Mouse (Mus musculus): ENCODE data around the gene Slc44a3. TPM values are rescaled to one million over a fixed set of nuclear protein-coding genes. Genes with fewer than 3 reads are reported as not detected.
"Not testable (repeated sequence)": the region's sequence is repeated elsewhere in the genome, so short reads cannot be mapped to it uniquely, and the experiment has no call there.

The Slc44a3 gene
- total RNA-seq, 2 experiments from 2014 or later: 0.30 TPM; not detected in 1

GRCm38 (mm10) chr3:121553294-121553693 lies 21.1 kb upstream of the Slc44a3 start:
- ATAC-seq (replicated peaks; ENCODE audit: poor library complexity): no peak

DNA sequence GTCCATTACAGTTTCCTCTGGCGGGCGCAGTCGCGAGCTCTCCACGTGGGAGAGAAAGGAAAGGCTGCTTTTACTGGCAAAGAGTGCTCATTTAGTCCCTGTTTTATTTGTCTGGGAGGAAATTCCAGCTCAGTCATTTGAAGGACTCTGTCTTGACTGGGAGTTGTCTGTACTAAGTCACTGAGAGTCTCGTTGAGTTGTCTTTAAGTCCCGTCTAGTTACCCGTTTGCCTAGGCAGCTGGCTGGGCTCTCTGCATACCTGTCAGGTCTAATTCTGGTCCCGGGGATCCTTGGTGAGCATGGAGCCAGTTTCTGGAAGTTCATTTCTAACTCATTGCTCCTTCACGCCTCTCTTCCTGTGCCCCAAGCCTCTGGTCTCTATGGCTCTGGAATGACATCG lies 20.5 kb upstream of the Slc44a3 start:
- no peak for ATAC-seq (replicated peaks; ENCODE audit: poor library complexity)

GRCm38 (mm10) chr3:121550370-121550769 lies 18.2 kb upstream of the Slc44a3 start:
- ATAC-seq (replicated peaks; ENCODE audit: poor library complexity): peak; percentile 53

DNA sequence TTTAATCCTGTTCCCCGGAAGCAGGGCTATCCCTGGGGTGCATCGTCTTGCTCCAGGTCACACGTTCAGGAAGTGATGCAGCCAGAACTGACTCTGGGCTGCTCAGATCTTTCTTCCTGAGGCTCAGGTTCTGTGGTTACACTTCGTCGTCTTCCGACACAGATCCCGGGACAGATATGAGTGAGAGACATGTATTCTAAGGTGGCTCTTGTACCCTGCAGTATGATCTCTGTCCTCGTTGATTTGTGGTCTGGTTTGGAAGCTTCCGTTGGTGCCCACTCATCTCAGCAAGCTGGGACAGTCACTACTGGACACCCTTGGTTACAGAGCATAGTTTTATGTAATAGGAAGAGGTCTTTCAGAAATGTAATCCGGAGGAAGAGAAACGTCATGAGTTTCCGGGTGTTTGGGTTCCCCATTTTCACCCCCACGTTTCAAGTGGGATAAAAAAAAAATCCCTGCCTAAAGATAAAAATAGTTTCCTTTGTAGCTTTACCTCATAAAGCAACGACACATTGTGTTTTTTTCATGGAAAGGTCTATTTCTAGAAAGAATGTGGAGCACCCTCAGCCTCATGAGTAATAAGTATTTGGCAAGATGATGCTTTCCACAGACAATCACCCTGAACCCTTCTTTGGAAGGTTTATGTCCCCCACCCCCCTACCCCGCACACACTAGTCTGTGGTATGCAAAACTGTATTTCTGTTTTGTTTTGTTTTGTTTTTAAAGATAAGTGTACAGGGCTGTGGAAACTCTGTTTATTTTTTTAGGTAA lies 15.8 kb upstream of the Slc44a3 start:
- peak; percentile 74 for ATAC-seq (replicated peaks; ENCODE audit: poor library complexity)

- no peak for ATAC-seq (replicated peaks; ENCODE audit: poor library complexity)
These were observed 8.4 kb upstream of the Slc44a3 start for GRCm38 (mm10) chr3:121540621-121541020.

DNA sequence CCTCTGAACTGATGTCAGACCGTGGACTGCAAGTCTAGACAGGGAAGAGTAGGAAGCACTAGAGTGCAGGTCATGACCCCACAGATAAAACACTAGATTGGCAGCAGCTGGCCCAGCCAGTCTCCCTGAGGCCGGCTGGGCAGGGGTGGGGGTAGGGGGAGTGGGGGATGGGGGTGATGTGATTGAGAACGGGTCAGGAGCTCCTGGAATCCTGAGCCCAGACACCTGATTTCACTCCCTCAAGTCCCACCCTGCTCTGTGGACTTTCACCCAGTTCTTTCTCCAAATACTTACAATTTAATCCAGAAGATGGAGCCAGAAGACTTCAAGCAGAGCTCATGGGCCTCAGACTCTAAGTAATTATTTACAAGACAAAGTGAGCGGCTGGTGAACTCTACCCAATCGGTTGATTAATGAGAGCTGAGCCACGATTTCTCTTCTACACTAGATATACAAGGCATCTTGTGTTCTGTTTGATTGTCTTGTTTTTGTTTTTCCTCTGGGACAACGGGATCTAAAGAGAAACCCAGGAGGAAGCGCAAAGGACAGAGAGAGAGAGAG lies 7.7 kb upstream of the Slc44a3 start:
- ATAC-seq (replicated peaks; ENCODE audit: poor library complexity): no peak

DNA sequence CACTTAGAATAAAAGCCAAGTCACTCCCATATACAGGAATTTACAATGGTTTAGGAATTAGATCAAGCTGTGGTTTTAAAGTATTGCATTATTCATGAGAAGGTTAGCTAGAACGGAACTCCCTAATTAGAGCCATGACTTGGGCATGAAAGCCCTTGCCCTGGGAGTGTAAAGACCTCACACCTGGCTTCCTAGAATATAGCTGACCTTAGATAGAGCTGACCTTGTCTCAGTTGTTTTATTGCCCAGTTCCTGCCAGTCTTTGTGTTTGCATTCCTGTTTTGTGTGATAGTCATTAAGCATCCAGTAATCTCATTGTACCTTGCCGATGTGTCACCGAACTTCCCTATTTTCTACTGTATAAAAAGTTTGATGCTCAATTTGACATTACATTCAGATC lies 6.6 kb upstream of the Slc44a3 start:
- not testable (repeated sequence) for ATAC-seq (replicated peaks; ENCODE audit: poor library complexity)

- ATAC-seq (replicated peaks; ENCODE audit: poor library complexity): no peak
These were observed 5.8 kb upstream of the Slc44a3 start for GRCm38 (mm10) chr3:121537996-121538395.

- ATAC-seq (replicated peaks; ENCODE audit: poor library complexity): peak; percentile 33
These were observed 4.6 kb upstream of the Slc44a3 start for GRCm38 (mm10) chr3:121536803-121537202.

DNA sequence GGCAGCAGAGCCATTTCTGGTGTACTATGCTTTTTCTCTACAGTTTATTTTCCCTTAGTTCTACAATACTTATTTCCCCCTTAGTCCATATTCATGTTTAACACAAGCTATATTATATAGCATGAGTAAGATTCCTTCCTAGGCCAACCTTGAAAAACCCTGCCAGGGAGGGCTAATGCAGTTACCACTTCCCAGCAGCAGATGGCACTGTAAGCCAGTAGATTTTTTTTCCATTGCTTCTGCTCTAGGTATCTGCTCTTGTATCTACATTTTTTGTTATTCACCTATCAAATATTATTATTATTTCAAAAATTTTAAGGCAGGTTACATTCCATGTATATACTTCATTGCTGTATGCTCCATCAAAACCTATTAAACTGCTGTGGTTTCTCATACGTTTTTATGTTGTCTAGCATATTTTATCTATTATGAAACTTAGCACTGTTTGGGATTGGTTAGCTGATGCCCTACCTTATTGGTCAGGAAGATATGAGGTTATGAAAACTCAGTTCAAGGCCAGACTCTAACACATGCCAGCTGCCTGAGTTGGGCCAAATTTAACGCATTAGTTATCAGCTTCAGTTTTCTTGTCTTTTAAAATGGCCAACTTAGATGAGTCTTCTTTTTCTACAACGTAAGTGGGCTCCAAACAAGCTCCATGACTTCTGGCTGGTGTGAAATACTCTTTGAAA lies 3.8 kb upstream of the Slc44a3 start:
- ATAC-seq (replicated peaks; ENCODE audit: poor library complexity): peak; percentile 79

GRCm38 (mm10) chr3:121531370-121532148 lies 645 bp downstream of the Slc44a3 start:
- 0 out of 2 replicates have a peak, but pooled peaks have one; percentile 12 for ATAC-seq (replicated peaks; ENCODE audit: poor library complexity)

DNA sequence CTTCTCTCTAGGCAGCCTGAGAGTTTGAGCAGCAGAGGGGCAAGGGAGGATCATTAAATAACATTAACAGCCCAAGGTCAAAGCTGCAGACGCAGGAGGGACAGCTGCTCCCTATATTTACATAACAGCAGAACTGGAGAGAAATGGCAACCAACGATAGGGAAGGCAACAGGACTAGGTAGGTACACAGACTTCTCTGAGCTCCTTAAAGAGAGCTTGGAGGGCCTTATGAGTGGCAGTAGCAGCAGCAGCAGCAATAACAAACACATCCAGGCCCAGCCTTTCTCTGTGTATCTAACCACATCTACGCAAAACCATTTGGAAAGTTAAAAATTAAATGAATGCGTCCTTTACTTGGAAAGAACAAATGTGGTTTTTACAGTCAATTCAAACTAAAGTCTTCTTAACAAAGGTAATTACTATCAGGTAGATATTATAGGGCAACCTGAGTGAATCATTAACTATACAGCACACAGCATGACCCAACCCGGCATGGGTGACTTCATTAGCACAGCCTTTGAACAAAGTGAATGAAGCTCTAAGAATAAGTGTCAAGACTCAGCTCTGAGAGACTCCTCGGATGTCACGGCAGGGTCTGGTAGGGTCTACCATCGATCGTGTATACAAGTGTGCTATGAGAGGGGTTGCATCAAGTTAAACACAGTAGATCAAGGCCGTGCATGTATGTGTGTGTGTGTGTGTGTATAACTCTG lies 1.5 kb downstream of the Slc44a3 start:
- ATAC-seq (replicated peaks; ENCODE audit: poor library complexity): no peak

- ATAC-seq (replicated peaks; ENCODE audit: poor library complexity): no peak
These were observed 5.8 kb downstream of the Slc44a3 start for GRCm38 (mm10) chr3:121526096-121527093.

- no peak for ATAC-seq (replicated peaks; ENCODE audit: poor library complexity)
These were observed 10.5 kb downstream of the Slc44a3 start for GRCm38 (mm10) chr3:121521633-121522125.

GRCm38 (mm10) chr3:121521123-121521522 lies 11.1 kb downstream of the Slc44a3 start:
- peak; percentile 74 for ATAC-seq (replicated peaks; ENCODE audit: poor library complexity)

DNA sequence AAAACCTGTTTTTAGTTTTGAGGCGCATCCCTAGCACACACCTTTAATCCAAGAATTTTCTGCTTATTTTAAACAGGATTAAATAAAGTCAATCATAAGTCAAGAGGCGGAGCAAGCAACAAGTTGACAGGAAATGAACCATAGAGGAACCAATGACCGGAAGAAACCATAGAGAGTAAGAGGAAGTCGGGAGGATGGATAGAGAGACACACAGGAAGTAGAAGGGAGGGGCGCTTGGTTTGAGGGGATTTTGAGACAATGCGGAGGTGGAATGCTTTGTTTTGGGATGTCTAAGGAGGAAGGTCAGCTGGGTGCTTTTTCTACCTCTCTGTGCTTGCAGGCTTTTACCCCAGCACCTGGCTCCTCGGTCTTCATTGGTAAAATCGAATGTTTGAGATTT lies 15.2 kb downstream of the Slc44a3 start:
- ATAC-seq (replicated peaks; ENCODE audit: poor library complexity): no peak

GRCm38 (mm10) chr3:121509141-121509540 lies 23.1 kb downstream of the Slc44a3 start:
- ATAC-seq (replicated peaks; ENCODE audit: poor library complexity): peak; percentile 93

DNA sequence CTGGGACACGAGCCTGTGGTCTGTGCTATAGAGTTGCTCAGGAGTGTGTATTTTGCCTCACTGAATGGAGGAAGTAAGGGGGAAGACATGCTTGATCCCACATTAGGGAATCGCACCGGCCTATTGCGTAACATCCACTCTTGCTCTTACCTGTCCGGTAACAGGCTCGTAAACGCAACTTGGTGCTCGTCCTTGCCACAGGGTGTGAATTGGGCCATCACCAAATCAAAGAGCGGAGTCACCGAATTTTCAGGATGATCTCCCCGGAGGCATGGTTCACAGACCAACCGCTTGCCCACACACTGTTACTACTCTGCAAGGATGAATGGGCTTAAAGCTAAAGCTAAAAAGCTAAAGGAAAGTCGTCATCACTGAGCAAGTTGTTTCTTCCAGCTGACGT lies 24.5 kb downstream of the Slc44a3 start:
- no peak for ATAC-seq (replicated peaks; ENCODE audit: poor library complexity)

- ATAC-seq (replicated peaks; ENCODE audit: poor library complexity): no peak
These were observed 25.4 kb downstream of the Slc44a3 start for GRCm38 (mm10) chr3:121506756-121507155.

All from megakaryocyte progenitor cell, adult 5-6 weeks (primary cell).